ENCODE assay signal across 9 mouse cellular contexts in the genomic region with DNA sequence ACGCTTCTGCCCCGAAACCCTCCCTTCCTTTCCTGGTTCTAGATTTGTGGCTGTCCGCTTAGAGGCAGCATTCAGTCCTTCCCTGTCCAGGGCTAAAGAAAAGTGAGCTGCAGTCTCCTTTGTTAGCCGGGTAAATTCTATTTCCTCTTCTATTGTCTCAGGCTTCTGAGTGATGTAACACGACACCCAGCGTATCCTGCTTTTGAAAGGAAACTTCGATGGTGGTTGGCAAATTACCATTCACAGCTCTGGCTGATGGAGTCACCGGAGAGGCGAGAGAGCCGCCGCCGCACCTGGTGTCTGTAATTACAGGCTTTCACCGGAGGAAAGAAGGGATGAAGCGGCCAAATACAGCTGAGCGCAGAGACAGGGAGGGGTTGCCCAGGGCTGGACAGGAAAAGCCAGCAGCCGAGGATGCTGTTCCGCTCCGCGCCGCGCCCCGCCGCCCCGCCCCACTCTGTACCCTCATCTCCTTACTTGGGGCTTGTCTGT.
DNase-seq lines count a peak whose midpoint lies in the region; ATAC-seq and TF ChIP-seq lines count a peak whose summit lies in the region.
"Had no signal": no experiment of that assay in that cellular context is flagged by ENCODE, and none has a peak within 500 bp of the region (broad histone marks: within the 10 kb centered on the region; RNA-seq: fewer than 3 reads in every experiment).

No protein-coding gene starts in this region.

- H3K36me3 ChIP-seq in heart, embryonic 10.5 days: no peaks in the 10 kb centered on the region
- no peaks in the 10 kb centered on the region for H3K36me3 ChIP-seq in kidney, embryonic 16.5 days (ENCODE audit: insufficient read depth, low read length)
- H3K36me3 ChIP-seq in lung, embryonic 16.5 days (ENCODE audit: control insufficient read depth, insufficient read depth, low read length): no peaks in the 10 kb centered on the region

- no peaks in the 10 kb centered on the region for H3K4me1 ChIP-seq in cortical plate, adult 2 months (ENCODE audit: control insufficient read depth, insufficient read depth, low read length)
- no peaks in the 10 kb centered on the region for H3K4me1 ChIP-seq in heart, embryonic 10.5 days
- 0 out of 2 replicates have a peak, but pooled peaks cover 4% of the 10 kb centered on the region for H3K4me1 ChIP-seq in kidney, embryonic 16.5 days (ENCODE audit: insufficient read depth, low read length)
- H3K4me1 ChIP-seq in lung, embryonic 16.5 days (replicated peaks; ENCODE audit: control insufficient read depth, insufficient read depth, low read length): peaks cover 5% of the 10 kb centered on the region; the same call in 1 of the 2 replicates
- peaks cover 6% of the 10 kb centered on the region for H3K4me1 ChIP-seq in olfactory bulb, adult 2 months (ENCODE audit: control insufficient read depth, insufficient read depth, low read length)

- DNase-seq in right cerebral cortex, adult 2 months (ENCODE audit: low spot score in 2 of 2): peak; percentile 27 to 40
- no peak for DNase-seq in right cerebral cortex, postnatal 14 days
- DNase-seq in heart, embryonic 10.5 days (ENCODE audit: low spot score): no peak
- no peak for DNase-seq in frontal cortex, postnatal 25 days (ENCODE audit: low spot score in 2 of 2)

- peaks cover 34% of the 10 kb centered on the region for H3K27me3 ChIP-seq in heart, embryonic 10.5 days (ENCODE audit: insufficient read depth, poor library complexity, severe bottlenecking)
- H3K27me3 ChIP-seq in kidney, embryonic 16.5 days (ENCODE audit: insufficient read depth, low read length): no peaks in the 10 kb centered on the region
- no peaks in the 10 kb centered on the region for H3K27me3 ChIP-seq in lung, embryonic 16.5 days (ENCODE audit: control insufficient read depth, insufficient read depth, low read depth, low read length)

- H3K4me3 ChIP-seq in cortical plate, adult 2 months (ENCODE audit: insufficient read depth, low read length): peak overlapping the region; percentile 26
- peak overlapping the region; percentile 56 for H3K4me3 ChIP-seq in heart, embryonic 10.5 days
- peak overlapping the region; percentile 56 for H3K4me3 ChIP-seq in kidney, embryonic 16.5 days (ENCODE audit: low read length)
- H3K4me3 ChIP-seq in lung, embryonic 16.5 days (ENCODE audit: low read length): peak overlapping the region; percentile 52
- peak overlapping the region; percentile 45 for H3K4me3 ChIP-seq in olfactory bulb, adult 2 months (ENCODE audit: insufficient read depth, low read depth, low read length)
- H3K4me3 ChIP-seq: erythroblast, embryonic 14.5 days had no signal

- no peaks in the 10 kb centered on the region for H3K9me3 ChIP-seq in heart, embryonic 10.5 days
- no peaks in the 10 kb centered on the region for H3K9me3 ChIP-seq in kidney, embryonic 16.5 days (ENCODE audit: low read length)
- no peaks in the 10 kb centered on the region for H3K9me3 ChIP-seq in lung, embryonic 16.5 days (ENCODE audit: control insufficient read depth, low read length)

- H3K9ac ChIP-seq in kidney, embryonic 16.5 days (replicated peaks; ENCODE audit: low read length): peak overlapping the region; percentile 69
- H3K9ac ChIP-seq in lung, embryonic 16.5 days (ENCODE audit: low read length): peak overlapping the region; percentile 57

- no peak for TF ChIP-seq CTCF in cortical plate, adult 2 months (IDR thresholded peaks at IDR 0.05; ENCODE audit: extremely low read depth, insufficient read depth, low read length)
- no peak for TF ChIP-seq CTCF in olfactory bulb, adult 2 months (IDR thresholded peaks at IDR 0.05; ENCODE audit: insufficient read depth, low read depth, low read length)

- no peak for TF ChIP-seq POLR2A in cortical plate, adult 2 months (IDR thresholded peaks at IDR 0.05; ENCODE audit: extremely low read depth, insufficient read depth, low read length)
- no peak for TF ChIP-seq POLR2A in olfactory bulb, adult 2 months (IDR thresholded peaks at IDR 0.05; ENCODE audit: insufficient read depth, low read depth, low read length)

- H3K4me2 ChIP-seq in kidney, embryonic 16.5 days (replicated peaks; ENCODE audit: low read depth, low read length): peak overlapping the region; percentile 88
- H3K4me2 ChIP-seq in lung, embryonic 16.5 days (ENCODE audit: low read depth, low read length): peak overlapping the region; percentile 77

- WGBS in heart, embryonic 10.5 days: 4% methylated on average over 24 of the region's 24 CpGs
- 3% methylated on average over 24 of the region's 24 CpGs for WGBS in kidney, embryonic 16.5 days
- WGBS in lung, embryonic 16.5 days: 4% methylated on average over 24 of the region's 24 CpGs
- 3% methylated on average over 24 of the region's 24 CpGs for WGBS in olfactory bulb, adult 2 months

- ATAC-seq in kidney, embryonic 16.5 days (ENCODE audit: low FRiP score, low TSS enrichment): peak; percentile 87; the same call in 1 of the 2 replicates
- peak; percentile 93 for ATAC-seq in lung, embryonic 16.5 days (ENCODE audit: low read depth)

- no peak overlapping the region for H3K27ac ChIP-seq in cortical plate, adult 2 months (ENCODE audit: insufficient read depth, low read length)
- peak overlapping the region; percentile 37 for H3K27ac ChIP-seq in heart, embryonic 10.5 days
- H3K27ac ChIP-seq in kidney, embryonic 16.5 days (ENCODE audit: low read length): peak overlapping the region; percentile 62
- H3K27ac ChIP-seq in lung, embryonic 16.5 days (ENCODE audit: low read length): peak overlapping the region; percentile 76
- H3K27ac ChIP-seq in olfactory bulb, adult 2 months (ENCODE audit: insufficient read depth, low read depth, low read length): no peak overlapping the region

Comparison
In these comparisons a context has a peak if more than half of its experiments do, and no peak if none do; other contexts are left out.
1. DNase-seq: peak in right cerebral cortex, adult 2 months (2 of 2); none in right cerebral cortex, postnatal 14 days (single experiment), heart, embryonic 10.5 days (single experiment) and frontal cortex, postnatal 25 days (0 of 2).
2. H3K27ac ChIP-seq: peak in heart, embryonic 10.5 days (single experiment), kidney, embryonic 16.5 days (single experiment) and lung, embryonic 16.5 days (single experiment); none in cortical plate, adult 2 months (single experiment) and olfactory bulb, adult 2 months (single experiment).
3. Peak in every context shown above with its lines, with median percentiles within 50 percentile points of each other: H3K4me3 ChIP-seq.